Mouse (Mus musculus): Measurements from ENCODE around the gene Pitpnm2. TPM values are rescaled to one million over a fixed set of nuclear protein-coding genes. Genes with fewer than 3 reads are reported as not detected.

Gene Pitpnm2
- polyA plus RNA-seq, 1 experiment from 2014 or later: 3.0 TPM

GRCm38 (mm10) chr5:124214516-124215145, 34.9 kb downstream of the Pitpnm2 start:
- Histone ChIP-seq H3K27me3 (ENCODE audit: poor library complexity, severe bottlenecking) (no peaks in the 10 kb centered on the region), H3K36me3 (replicated peaks) (peaks cover 6% of the 10 kb centered on the region), H3K4me3 (no peak overlapping the region), H3K9me3 (no peaks in the 10 kb centered on the region), H3K4me1 (peaks cover 35% of the 10 kb centered on the region), H3K27ac (peak overlapping the region; percentile 60)
- no peak for DNase-seq (ENCODE audit: extremely low spot score, low spot score)
- WGBS: 90% methylated on average over 14 of the region's 14 CpGs

GRCm38 (mm10) chr5:124213588-124214469, 35.7 kb downstream of the Pitpnm2 start:
- WGBS: 86% methylated on average over 13 of the region's 13 CpGs
- no peak overlapping the region for H3K4me3 ChIP-seq

GRCm38 (mm10) chr5:124211669-124212068, 37.9 kb downstream of the Pitpnm2 start:
- H3K27me3 ChIP-seq (ENCODE audit: poor library complexity, severe bottlenecking): no peaks in the 10 kb centered on the region
- no peak overlapping the region for H3K4me3 ChIP-seq
- H3K27ac ChIP-seq: peak overlapping the region; percentile 51; the same call in 1 of the 2 replicates
- no peaks in the 10 kb centered on the region for H3K9me3 ChIP-seq
- no peak for DNase-seq (ENCODE audit: extremely low spot score, low spot score)
- peaks cover 6% of the 10 kb centered on the region for H3K36me3 ChIP-seq (replicated peaks)
- WGBS: 92% methylated on average over 2 of the region's 2 CpGs
- peaks cover 43% of the 10 kb centered on the region for H3K4me1 ChIP-seq

More at GRCm38 (mm10) chr5:124213588-124214469, 35.7 kb downstream of the Pitpnm2 start:
- Histone ChIP-seq H3K27ac (peak overlapping the region; percentile 68), H3K9me3 (no peaks in the 10 kb centered on the region), H3K36me3 (replicated peaks) (peaks cover 6% of the 10 kb centered on the region), H3K4me1 (peaks cover 35% of the 10 kb centered on the region), H3K27me3 (ENCODE audit: poor library complexity, severe bottlenecking) (no peaks in the 10 kb centered on the region)
- no peak for DNase-seq (ENCODE audit: extremely low spot score, low spot score)

GRCm38 (mm10) chr5:124211234-124211633, 38.3 kb downstream of the Pitpnm2 start:
- Histone ChIP-seq H3K4me3 (no peak overlapping the region), H3K4me1 (peaks cover 48% of the 10 kb centered on the region), H3K9me3 (no peaks in the 10 kb centered on the region), H3K27ac (peak overlapping the region; percentile 51; the same call in 1 of the 2 replicates), H3K27me3 (ENCODE audit: poor library complexity, severe bottlenecking) (no peaks in the 10 kb centered on the region), H3K36me3 (replicated peaks) (peaks cover 6% of the 10 kb centered on the region)
- WGBS: 93% methylated on average over 8 of the region's 8 CpGs
- DNase-seq (ENCODE audit: extremely low spot score, low spot score): no peak

GRCm38 (mm10) chr5:124210281-124211016, 39.1 kb downstream of the Pitpnm2 start:
- peaks cover 55% of the 10 kb centered on the region for H3K4me1 ChIP-seq
- no peak overlapping the region for H3K4me3 ChIP-seq
- DNase-seq (ENCODE audit: extremely low spot score, low spot score): no peak
- no peaks in the 10 kb centered on the region for H3K9me3 ChIP-seq
- WGBS: 80% methylated on average over 18 of the region's 18 CpGs
- no peaks in the 10 kb centered on the region for H3K27me3 ChIP-seq (ENCODE audit: poor library complexity, severe bottlenecking)
- peaks cover 6% of the 10 kb centered on the region; the same call in 1 of the 2 replicates for H3K36me3 ChIP-seq (replicated peaks)
- H3K27ac ChIP-seq: 0 out of 2 replicates have a peak overlapping the region, but pooled peaks have one; percentile 20

DNA sequence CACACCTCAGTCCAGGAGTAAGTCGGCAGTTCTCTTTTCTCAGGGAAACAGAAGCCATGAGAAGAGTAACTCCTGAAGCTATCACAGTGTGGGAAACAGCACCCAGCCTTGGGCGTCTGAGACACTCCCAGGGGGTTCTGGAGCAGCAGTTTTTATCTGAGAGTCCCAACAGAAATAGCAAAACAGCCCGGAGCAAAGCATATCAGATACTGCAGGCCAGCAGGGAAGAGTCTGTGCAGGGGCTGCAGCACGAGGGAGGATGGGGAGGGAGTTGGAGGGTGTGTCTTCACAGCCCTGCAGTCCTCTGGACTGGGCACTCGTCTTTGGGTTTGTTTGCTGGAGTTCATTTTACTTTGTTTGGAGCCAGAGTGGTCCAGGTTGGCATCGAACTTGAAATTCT, 39.7 kb downstream of the Pitpnm2 start:
- Histone ChIP-seq H3K4me1 (peaks cover 61% of the 10 kb centered on the region), H3K27me3 (ENCODE audit: poor library complexity, severe bottlenecking) (no peaks in the 10 kb centered on the region)

GRCm38 (mm10) chr5:124208030-124208429, 41.5 kb downstream of the Pitpnm2 start:
- H3K27me3 ChIP-seq (ENCODE audit: poor library complexity, severe bottlenecking): no peaks in the 10 kb centered on the region
- H3K36me3 ChIP-seq (replicated peaks): no peaks in the 10 kb centered on the region
- peaks cover 61% of the 10 kb centered on the region for H3K4me1 ChIP-seq
- DNase-seq (ENCODE audit: extremely low spot score, low spot score): no peak
- no peak overlapping the region for H3K4me3 ChIP-seq
- peak overlapping the region; percentile 63; the same call in 1 of the 2 replicates for H3K27ac ChIP-seq
- H3K9me3 ChIP-seq: no peaks in the 10 kb centered on the region
- WGBS: 80% methylated on average over 8 of the region's 8 CpGs

More for the DNA sequence above, 39.7 kb downstream of the Pitpnm2 start:
- peaks cover 1% of the 10 kb centered on the region; the same call in 1 of the 2 replicates for H3K36me3 ChIP-seq (replicated peaks)
- DNase-seq (ENCODE audit: extremely low spot score, low spot score): no peak
- 67% methylated on average over 6 of the region's 6 CpGs for WGBS
- no peak overlapping the region for H3K4me3 ChIP-seq
- H3K9me3 ChIP-seq: no peaks in the 10 kb centered on the region
- H3K27ac ChIP-seq: no peak overlapping the region

- Histone ChIP-seq H3K27me3 (ENCODE audit: poor library complexity, severe bottlenecking) (no peaks in the 10 kb centered on the region), H3K36me3 (replicated peaks) (no peaks in the 10 kb centered on the region), H3K4me3 (no peak overlapping the region), H3K9me3 (no peaks in the 10 kb centered on the region), H3K27ac (peak overlapping the region; percentile 66), H3K4me1 (peaks cover 61% of the 10 kb centered on the region)
- DNase-seq (ENCODE audit: extremely low spot score, low spot score): no peak
- WGBS: 60% methylated on average over 13 of the region's 13 CpGs
Measured at GRCm38 (mm10) chr5:124206481-124207038, 43.0 kb downstream of the Pitpnm2 start.

DNA sequence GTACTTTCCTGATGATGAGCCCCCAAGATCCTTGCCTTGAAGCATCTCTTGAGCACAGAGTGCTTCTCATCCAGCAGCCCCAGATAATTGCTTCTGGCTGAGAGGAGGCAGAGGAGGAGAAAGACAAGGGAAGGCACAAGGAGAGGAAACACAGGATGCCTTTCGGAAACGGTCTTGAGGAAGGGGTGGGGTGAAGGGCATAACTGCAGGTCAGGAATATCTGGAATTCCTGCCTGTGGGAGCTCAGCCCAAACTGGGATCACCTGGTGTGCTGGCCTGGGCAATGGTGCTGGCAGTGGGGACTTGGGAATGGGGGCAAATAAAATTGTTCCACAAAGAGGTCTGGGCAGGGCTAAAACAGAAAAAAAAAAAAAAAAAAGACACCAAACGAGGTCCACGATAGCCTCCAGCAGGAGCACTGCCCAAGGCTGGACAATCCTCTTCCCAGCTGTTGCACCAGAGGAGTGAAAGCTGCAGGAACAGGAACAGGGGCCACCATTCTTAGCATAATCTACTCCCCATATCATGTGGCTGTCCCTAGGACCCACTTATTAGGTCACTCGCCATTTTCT, 43.7 kb downstream of the Pitpnm2 start:
- peaks cover 56% of the 10 kb centered on the region for H3K4me1 ChIP-seq
- H3K4me3 ChIP-seq: no peak overlapping the region
- 43% methylated on average over 5 of the region's 5 CpGs for WGBS
- no peaks in the 10 kb centered on the region for H3K9me3 ChIP-seq
- H3K36me3 ChIP-seq (replicated peaks): no peaks in the 10 kb centered on the region
- peak overlapping the region; percentile 66; the same call in 1 of the 2 replicates for H3K27ac ChIP-seq
- no peaks in the 10 kb centered on the region for H3K27me3 ChIP-seq (ENCODE audit: poor library complexity, severe bottlenecking)
- DNase-seq (ENCODE audit: extremely low spot score, low spot score): no peak

- H3K9me3 ChIP-seq: no peaks in the 10 kb centered on the region
- H3K4me1 ChIP-seq: peaks cover 56% of the 10 kb centered on the region
- peak overlapping the region; percentile 41 for H3K27ac ChIP-seq
- H3K36me3 ChIP-seq (replicated peaks): no peaks in the 10 kb centered on the region
- no peak overlapping the region for H3K4me3 ChIP-seq
- no peak for DNase-seq (ENCODE audit: extremely low spot score, low spot score)
- H3K27me3 ChIP-seq (ENCODE audit: poor library complexity, severe bottlenecking): no peaks in the 10 kb centered on the region
- 73% methylated on average over 9 of the region's 9 CpGs for WGBS
Measured at GRCm38 (mm10) chr5:124205211-124205610, 44.3 kb downstream of the Pitpnm2 start.

DNA sequence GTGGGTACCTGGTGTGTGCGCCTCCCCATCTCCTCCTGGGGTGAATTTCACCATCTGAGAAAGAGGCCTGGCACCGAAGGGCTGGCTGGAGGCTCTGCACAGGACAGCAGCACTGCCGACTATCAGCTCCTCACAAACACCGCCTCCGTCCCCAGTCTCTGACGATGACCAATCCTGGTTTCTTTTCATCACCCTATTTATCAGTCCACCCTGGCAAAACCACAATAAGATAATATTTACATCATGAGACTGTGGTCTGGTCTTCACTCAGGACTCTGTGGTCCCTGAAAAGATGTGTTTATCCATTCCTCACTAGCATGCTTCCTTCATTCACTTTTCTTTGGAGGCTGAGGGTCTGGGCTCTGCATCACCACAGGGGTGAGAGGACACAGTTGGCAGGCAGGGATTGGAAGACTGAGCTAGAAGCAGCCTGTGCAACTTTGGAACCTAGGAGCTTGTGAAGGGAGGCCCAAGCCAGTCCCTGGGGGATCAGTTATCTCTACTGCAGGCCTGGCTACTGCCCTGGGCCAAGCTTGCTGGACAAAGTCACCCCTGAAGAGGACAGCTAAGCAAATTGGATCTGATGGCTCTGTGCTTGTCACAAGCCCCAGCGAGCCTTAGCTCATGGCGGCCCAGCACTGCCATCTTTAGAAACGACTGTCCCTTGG, 45.3 kb downstream of the Pitpnm2 start:
- Histone ChIP-seq H3K27ac (peak overlapping the region; percentile 40; the same call in 1 of the 2 replicates), H3K4me1 (peaks cover 55% of the 10 kb centered on the region), H3K4me3 (no peak overlapping the region), H3K27me3 (ENCODE audit: poor library complexity, severe bottlenecking) (no peaks in the 10 kb centered on the region), H3K9me3 (no peaks in the 10 kb centered on the region), H3K36me3 (replicated peaks) (no peaks in the 10 kb centered on the region)
- DNase-seq (ENCODE audit: extremely low spot score, low spot score): no peak
- 93% methylated on average over 9 of the region's 9 CpGs for WGBS

Data from forebrain, embryonic 10.5 days (tissue).